Mouse (Mus musculus) cerebellum, adult 11-12 months (tissue): Measurements from ENCODE around the gene Focad.
A peak's percentile ranks its signal among the peaks of the same experiment; 100 is the strongest.

Experiments
- DNase-seq: peaks from one replicate; pipeline ENCODE4 v3.0.0; 2022

Gene Focad

DNA sequence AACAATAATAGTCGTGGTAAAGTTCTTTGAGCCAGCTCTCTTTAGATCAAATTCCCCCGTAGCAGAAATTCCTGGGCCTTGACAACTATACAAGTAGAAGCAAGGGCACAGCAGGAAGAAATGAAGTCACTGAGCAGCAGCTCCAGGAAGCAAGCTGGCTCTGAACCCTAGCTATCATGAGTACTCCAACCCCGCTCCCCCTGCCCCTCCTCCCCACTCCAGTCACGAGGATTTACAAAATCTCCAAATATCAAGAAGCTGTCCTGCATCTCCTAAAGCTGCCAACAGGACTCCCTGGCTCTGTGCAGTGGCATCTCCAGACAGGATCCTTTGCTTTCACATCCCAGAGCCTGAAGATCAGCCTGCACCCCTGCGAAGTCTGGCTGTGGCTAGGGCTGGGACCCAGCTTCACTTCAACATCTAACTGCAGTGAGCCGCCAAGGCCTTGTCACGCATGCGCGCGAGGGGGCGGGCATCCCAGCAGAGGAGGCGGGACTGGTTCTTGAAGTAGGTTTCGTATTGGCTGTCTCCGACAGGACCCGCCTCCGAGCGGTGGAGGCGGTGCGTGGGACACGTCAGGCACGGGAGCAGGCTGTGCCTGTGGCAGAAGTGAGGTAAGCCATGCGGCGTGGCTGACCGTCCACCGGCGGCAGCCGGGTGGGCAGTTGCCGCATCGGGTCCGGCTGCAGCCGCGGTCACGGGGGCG lies at the start of gene Focad:
Gene Focad, plus strand, starts transcription at position 568 of the 706 bp plus-strand sequence.
- peak; percentile 99 for DNase-seq

DNA sequence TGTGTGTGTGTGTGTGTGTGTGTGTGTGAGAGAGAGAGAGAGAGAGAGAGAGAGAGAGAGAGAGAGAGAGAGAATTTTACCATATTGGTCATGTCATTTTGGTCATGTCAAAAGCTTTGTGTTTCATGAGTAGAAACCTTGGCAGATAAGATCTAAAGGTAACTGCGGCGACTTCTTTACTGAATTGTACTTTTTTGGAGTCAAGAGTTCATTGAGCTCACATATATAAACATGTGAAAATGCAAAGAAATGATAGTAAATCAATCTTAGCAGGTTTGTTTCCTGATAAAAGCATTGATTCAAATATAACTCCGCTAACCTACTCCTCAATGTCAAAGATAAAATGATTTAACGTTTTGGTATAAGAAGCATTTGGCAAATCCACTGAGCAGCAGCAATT lies 49.3 kb upstream of the Focad start:
- no peak for DNase-seq

DNA sequence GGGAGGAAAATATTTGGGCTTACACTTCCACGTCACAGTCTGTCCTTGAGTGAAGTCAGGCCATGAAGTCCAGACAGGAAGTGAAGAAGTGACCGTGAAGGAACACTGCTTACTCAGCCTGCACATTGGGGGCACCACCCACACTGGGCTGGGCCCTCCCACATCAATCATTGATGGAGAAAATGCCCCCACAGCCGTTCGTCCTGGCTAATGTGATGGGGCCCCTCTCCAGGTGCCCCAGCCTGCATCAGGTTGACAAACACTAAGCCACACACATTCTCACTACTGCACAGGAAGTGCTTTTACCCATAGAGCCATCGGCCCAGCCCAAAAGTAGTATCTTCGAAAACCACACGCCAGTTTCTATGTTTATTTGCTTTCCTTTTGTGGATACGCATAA lies 48.1 kb upstream of the Focad start:
- DNase-seq, result no peak

DNA sequence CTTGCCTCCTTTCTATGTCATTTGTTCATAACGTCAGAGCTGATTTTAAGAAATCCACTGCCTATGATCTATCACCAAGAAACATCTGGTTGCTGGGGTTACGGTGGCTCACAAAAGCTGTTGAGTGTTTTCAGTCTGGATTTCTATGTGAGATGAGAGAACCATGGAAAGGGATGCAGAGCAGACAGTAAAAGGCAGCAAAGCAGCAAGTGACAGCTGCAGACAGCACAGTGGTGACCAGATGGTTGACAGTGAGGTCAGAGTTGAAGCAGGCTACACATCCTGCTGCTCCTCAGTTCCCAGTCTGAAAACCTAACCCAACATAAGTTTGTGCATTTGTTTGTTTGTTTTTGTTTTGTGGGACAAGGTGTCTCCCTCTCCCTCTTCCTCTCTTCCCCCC lies 19.0 kb upstream of the Focad start:
- DNase-seq, result no peak

DNA sequence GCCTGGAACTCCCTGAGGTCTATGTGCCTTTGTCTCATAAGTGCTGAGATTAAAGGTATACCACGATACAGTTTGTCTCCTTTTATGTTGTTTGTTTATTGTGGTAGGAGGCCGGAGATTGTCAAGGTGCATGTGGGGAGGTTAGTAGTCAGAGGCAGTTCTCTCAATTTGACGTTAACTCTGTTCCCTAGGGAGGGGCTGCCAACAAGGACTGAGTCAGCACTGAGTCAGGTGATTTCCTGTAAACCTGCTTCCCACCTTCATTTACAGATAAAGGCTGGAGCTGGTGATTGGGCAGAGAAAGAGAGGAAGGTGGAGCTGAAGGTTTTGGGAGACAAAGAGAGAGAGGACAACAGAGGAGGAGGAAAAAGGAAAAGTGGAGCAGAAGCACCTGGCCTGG lies 15.4 kb upstream of the Focad start:
- no peak for DNase-seq

DNA sequence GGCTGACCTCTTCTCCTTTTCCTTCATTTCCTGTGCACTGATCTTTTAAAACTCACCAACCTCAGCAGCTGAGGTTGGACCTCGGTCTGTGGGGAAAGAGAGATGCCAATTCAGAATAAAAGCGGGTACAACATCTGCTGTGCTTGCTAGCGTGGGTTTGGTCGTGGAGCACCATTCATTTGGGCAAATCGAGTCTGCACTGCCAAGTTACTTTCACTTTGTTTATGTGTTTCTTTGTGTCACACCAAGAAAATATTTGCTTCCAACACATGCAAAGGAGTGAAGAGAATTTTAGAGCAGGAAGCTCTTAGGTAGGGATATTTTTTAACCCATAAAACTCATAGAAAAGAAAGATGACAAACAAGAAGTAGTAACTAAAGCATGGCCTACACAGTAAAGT lies 13.0 kb upstream of the Focad start:
- no peak for DNase-seq

DNA sequence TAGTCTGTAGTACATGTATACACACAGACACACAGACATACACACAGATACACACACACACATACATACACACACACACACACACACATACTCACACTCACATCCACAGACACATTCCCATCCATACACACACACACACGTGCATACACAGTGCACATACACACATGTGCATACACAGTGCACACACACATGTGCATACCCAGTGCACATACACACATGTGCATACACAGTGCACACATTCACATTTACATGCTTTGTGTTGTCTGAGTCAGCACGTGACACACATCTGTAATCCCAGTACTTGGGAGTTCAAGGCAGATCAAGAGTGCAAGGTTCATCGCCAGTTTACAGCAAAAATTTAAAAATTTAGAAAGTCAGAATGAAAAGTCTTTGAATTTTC lies 12.5 kb upstream of the Focad start:
- no peak for DNase-seq

DNA sequence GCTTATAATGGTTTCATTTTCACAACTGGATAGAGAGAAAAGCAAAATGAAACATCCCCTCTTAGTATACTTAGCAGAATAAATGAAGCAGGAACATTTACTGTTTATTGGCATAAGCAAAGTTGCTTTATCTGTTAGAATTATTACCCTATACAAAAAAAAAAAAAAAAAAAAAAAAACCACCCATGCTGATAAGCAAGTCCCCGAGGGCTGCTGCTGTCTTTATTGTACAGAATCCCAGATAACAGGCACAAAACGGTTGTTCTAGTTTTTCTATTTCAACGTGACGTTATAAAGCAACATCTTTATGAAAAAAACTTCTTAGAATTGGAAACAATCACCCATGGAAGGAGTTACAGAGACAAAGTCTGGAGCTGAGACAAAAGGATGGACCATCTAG lies 12.0 kb upstream of the Focad start:
- DNase-seq, result no peak

DNA sequence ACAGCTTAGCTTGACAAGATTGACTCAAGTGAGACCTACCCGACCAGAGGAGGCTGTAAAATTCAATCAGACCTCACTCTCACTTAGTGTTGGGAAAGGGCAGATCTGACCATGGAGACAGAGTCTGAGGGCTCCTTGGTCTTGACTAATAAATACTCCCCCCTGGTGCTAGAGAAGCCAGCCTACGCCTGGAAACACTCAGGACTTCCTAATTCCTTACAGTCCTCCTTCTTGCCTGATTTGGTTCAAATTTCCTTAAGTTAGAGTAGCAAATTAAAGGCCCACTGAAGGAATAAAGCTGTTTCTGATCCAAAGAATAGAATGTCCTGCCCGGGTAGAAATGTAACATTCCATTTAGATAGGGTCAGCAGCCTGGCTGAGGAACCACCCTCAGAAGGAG lies 10.6 kb upstream of the Focad start:
- DNase-seq, result no peak

DNA sequence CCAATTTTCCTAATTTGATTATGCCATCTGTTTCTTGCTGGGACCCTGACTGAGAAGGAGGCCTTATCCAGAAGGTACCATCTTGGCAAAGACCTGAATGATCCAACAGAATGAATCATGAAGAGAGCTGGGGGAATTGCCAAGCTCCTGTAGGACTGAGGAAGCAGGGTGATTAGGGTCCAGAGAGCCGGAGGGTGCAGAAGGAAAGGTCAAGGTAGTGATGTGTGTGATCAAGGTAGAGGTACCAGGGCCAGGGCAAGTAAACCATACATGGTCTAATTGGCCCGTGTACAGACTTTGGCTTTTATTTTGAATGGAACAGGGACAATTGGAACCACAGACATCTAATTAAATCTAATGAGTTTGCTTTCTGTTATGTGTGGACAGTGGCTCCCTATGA lies 4.1 kb upstream of the Focad start:
- peak; percentile 71 for DNase-seq

- DNase-seq, result no peak
These were observed 465 bp downstream of the Focad start for GRCm38 (mm10) chr4:88094768-88095420.

GRCm38 (mm10) chr4:88095693-88096092 lies 1.3 kb downstream of the Focad start:
- DNase-seq, result no peak

GRCm38 (mm10) chr4:88108585-88108984 lies 14.2 kb downstream of the Focad start:
- no peak for DNase-seq

GRCm38 (mm10) chr4:88117331-88117730 lies 22.9 kb downstream of the Focad start:
- no peak for DNase-seq

DNA sequence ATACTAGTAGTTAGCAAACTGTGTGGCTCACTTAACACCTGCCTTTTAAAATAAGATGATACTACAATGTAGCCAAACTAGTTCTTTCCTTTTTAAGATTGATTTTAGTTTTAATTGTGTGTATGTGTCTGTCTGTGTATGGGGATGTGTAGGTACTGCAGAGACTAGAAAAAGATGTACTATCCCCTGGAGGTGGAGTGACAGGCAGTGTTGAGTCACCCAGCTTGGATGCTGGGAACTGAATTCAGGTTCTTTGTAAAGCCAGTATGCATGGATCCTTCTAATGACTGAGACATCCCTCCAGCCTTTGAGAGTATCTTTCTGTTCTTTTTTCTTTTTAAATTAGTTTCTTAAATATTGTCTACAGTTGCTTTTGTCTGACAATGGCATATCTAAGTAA lies 23.5 kb downstream of the Focad start:
- no peak for DNase-seq

DNA sequence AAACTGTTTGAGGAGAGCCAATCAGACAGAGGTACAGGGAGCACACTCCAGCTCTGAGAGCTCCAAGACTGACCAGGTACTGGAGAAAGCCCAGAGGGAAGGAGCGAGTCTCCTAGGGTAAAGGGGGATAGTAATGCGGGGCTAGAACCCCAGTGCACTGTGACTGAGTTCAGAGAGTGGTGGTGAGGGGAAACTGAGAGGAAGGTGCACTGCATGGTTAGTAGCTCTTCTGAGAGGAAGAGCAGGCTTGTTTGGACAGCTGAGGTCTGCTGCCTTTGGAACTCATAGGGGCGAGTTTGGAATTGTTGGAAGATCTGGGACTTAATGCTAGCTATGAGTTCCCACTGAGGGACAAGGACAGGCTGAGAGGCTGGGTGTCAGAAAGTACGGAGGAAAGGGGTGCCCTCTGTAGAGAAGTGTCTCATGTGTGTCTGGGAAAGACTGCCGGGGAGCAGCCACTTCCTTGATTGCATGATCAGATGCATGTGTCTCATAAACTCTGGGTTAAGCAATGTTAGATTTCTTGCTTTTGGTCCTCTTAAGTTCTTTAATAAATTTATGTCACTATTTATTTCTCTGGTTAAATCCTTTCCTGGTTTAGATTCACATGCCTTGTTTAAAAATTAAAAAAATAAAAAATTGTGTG lies 24.4 kb downstream of the Focad start:
- DNase-seq, result no peak

- DNase-seq, result no peak
These were observed 25.7 kb downstream of the Focad start for GRCm38 (mm10) chr4:88120091-88120490.

- DNase-seq, result no peak
These were observed 28.0 kb downstream of the Focad start for GRCm38 (mm10) chr4:88122472-88122871.

- DNase-seq, result no peak
These were observed 41.5 kb downstream of the Focad start for GRCm38 (mm10) chr4:88135936-88136335.

GRCm38 (mm10) chr4:88136528-88136927 lies 42.1 kb downstream of the Focad start:
- no peak for DNase-seq

GRCm38 (mm10) chr4:88138366-88138917 lies 44.0 kb downstream of the Focad start:
- no peak for DNase-seq

GRCm38 (mm10) chr4:88149462-88149861 lies 55.0 kb downstream of the Focad start:
- DNase-seq, result no peak

- DNase-seq, result no peak
These were observed 61.2 kb downstream of the Focad start for GRCm38 (mm10) chr4:88155490-88156160.
